Mouse (Mus musculus) left cerebral cortex, postnatal 25 days (tissue): ENCODE measurements around the gene Rabac1. TPM values are rescaled to one million over a fixed set of nuclear protein-coding genes. Genes with fewer than 3 reads are reported as not detected.

Experiments used
- DNase-seq, 2 experiments: peaks; one replicate each; pipeline ENCODE4 v3.0.0; 2022; ENCODE audit warnings: low spot score in 2 of 2, mixed read lengths in 1 of 2
- intact Hi-C: fragments of 180-260 bp; cut with DNase I; formaldehyde crosslinking; loops from one replicate; pipeline ENCODE4 v1.15.1; 2025
- total RNA-seq, 2 experiments: library from RNA; stranded (reverse); gene quantifications; 2 replicates each; pipeline ENCODE4 v1.2.3; 2021

The Rabac1 gene
- total RNA-seq, result 100 to 1,000 TPM; 266 to 283 TPM

DNA sequence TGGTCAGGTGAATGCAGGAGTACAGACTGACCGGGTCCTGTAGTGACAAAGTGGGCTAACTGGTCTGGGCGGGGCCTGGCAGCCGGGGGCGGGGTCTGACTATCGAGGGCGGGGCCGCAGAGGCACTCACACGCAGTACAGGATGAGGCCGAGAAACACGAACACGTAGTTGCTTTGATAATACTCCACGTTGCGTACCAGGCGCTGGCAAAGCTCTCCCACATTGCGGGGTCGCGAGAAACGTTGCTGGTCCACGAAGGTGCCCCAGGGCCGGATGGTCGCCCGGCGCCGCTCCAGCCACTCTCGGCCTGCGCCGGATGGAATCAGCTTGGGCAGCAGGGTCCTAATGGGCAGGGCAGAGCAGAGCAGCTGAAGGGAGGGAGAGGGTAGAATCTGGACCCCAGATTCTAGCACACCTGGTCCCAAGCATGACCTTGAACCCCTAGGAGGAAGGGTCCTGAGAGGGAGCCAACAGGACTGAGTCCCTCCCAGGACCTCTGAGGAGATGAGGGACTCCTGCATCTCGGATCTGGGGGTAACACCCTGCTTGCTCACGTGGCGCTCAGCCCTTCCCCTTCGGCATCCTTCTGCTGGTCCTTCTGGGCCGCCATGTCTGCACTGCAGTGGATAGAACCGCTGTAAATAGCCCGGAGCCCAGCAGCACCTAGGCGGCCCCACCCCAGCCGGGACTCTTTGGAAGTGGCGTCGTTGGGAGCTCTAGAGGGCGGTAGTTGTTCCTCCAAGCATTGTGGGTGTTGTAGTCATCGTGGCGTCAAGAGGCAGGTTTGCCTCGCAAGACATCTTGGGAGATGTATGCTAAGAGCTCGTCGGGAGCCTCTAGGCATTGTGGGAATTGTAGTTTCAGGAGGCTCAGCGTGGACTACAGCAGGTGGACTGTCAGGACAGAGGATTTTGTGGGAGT, at the start of gene Rabac1:
Gene Rabac1 (minus strand): TSS at position 783 of the 922 bp plus-strand sequence.
- DNase-seq, result peak; percentile 93 to 99
- intact Hi-C loops, result loop anchor here (2.0 kb wide), 2 partner anchors 69 to 81 kb away; partner anchors contain the start of gene Arhgef1

DNA sequence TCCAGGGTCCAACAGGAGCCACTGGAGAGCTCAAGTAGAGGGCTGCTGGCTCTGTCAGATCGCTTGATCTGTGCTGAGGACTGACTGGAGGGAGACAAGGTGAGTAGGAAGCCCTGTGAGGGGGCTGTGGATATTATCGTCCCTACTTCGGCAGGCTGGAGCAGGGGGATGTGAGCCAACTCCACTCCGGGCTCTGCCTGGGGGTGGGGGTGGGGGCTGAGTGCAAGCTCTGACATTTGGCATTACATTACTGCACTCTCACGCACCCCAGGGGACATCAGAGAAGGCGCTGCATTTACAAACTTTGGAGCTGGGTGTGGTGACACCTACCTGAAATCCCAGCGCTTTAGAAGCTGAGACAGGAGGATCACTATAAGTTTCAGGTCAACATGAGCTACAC, 39.0 kb upstream of the Rabac1 start:
- intact Hi-C loops, result no loop called here
- DNase-seq, result no peak

DNA sequence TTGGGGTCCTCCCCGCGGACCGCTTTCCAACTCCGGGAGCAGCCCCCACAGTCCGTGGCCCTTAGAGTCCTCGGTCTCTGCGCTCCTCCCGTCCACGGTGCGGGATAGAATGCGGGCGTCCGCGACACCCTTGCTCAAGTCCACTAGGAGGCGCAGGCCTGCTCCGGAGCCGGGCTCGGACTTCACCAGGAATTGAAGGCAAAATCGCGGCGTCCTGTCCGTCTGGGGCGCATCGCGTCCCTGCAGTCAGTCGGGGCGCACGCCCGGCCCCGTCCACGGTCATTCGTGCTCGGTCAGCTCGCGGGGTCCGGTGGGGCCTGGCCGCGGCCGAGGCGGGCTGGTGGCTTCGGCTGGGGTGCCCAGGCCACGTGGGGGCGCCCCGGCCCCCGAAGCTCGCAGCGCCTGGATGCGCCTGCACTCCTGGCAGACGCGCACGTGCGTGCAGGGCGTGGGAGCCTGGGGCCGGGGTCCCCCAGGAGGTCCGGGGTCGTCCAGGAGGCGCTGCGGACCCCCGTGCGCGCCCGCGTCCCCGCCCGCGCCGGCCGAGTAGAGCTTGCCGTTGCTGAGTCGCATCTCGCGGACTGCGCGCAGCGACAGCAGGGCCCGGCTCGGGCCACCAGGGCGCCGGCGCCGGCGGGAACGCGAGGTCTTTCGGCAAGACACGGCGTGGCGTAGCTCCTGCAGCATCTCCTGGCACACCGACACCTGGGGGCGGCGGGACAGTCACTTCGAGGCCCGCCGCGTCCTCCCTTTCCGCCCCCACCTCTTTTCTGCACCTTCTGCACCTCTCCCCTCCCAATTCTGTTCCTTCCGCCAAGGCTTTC, 37.7 kb upstream of the Rabac1 start:
- intact Hi-C loops, result no loop called here
- peak; percentile 75 to 82 for DNase-seq

DNA sequence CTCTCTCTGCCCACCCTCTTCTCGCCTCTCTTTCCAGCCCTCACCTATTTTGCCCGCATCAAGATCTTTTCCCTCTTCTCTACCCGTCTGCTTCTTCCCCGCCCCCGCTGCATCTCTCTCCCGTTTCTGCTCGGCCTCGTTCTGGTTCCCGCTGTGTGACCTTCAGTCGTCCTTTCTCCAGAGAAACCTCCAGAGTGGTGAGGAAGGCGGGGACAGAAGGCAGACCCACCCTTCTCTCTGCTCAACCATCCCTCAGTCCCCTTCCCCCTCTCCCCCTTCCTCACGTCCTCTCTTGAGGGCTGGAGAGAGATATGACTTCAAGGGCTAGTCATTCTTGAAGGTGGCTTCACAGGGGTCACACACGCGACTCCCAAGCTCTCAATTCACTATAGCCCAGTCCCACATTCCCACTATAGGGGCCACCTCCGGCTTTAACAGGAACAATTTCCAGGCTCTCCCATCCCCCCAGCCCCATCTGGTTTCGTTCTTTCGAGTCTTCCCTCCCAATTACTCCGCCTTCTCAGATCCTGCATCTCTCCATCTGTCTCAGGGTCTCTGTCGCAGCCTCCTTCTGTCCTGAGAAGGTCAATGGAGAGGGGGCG, 36.6 kb upstream of the Rabac1 start:
- DNase-seq, result peak; percentile 73 to 89
- intact Hi-C loops, result loop anchor here (2.0 kb wide), 1 partner anchor 56 kb away; no protein-coding TSS in a partner anchor

DNA sequence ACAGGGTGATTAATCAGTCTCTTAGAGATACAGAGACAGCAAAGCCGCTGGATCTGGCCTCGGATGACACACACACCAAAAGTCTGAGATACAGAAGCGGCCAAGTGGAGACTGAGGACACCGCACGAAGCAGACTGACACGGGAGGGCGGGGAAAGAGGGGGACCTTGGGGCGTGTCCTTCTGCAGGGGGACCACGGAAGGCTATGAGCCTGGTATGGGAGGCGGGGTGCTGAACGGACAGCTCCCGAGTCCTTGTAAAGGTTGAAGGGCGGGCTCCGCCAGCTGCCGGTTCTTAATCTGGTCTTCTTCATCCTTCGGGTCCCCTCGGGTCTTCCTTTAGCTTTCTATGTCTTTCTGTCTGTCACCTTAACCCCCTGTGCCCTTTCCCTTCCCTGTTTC, 36.1 kb upstream of the Rabac1 start:
- intact Hi-C loops, result loop anchor here (2.0 kb wide), 1 partner anchor 56 kb away; no protein-coding TSS in a partner anchor
- peak in 1 of 2 experiments; percentile 65 for DNase-seq

DNA sequence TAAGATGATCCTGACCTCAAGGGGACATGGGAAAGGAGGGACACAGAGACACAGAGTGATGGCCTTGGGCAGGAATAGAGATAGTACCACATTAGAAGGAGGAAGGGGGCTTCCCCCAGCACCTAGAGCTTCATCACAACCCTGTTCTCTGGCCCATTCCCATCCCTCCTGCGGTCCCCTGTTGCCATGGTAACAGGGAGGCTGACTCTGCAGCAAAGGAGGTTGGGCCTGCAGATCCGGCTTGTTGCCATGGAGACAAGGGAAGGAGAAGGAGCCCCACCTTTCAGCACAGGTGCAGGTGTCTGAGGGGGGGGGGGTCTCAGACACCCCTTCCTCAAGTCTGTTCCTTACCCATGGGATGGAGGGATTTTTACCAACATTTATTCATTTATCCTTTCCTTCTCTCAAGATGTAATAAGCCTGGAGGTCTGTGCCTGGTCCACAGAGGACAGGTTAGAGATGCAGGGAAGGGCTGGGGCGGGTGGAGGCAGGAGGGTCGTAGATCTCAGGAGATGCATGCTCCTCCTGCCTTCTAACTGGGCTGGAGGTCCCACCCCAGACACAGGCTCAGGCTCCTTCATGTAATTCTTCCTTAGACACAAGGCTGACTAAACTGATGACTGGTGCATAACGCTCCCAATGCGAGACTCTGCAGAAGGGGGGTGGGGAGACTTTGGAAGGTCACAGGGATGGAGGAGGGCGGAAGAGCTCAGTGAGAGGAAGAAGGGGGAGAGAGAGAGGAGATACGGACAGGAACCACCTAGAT, 35.2 kb upstream of the Rabac1 start:
- intact Hi-C loops, result loop anchor here (2.0 kb wide), 1 partner anchor 57 kb away; no protein-coding TSS in a partner anchor

DNA sequence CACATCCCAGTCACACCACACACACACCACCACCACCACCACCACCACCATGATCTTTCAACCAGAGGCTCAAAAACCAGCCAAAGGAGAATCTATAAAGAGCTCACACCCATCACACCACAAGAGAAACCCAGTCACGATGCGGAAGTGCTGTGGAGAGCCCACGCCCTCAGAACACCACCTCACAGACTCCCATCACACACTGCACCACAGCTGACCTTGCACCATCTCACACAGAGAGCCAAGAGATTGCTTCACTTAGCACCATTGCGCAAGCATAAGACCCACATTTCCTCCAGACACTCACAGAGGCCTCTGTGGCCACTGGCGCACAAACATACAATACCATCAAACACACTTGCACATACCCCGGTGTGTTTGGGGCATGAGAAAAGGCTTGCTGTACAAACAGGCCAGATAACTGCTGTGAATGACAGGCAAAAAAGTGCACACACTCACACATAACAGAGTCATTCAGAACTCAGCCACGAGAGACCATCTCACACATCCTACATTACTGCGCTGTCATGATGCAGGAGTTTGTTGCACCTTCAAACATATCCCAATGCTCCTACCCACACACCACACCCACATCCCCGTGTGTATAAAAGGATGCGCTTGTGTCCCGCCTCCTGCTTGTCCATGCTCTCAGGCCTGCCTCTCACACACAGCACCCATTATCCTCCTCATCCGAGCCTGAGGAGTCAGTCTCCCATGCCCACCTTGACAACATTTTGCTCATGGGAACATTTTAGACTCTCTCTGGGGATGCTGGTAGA, 34.2 kb upstream of the Rabac1 start:
- DNase-seq, result peak; percentile 69 to 96
- intact Hi-C loops, result no loop called here

More for the DNA sequence above, 35.2 kb upstream of the Rabac1 start:
- DNase-seq, result peak; percentile 80 to 92

DNA sequence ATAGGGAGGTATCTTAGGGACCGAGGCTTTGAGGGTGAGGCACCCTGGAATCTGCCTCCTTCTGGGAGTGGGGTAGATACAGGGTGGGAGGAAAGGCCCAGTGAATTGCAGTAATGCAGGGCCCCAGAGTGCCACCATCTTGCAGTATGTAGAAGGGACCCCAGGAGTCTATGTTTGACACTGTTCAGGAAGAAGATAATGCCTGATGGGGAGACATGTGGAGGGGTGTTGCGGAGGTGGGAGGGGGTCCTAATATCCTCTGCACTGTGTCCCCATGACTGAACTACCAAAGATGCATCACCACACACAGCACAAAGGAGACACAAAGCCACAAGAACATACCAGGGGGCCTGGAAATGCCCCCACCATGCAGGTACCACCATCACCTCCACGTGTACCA, 33.6 kb upstream of the Rabac1 start:
- intact Hi-C loops, result no loop called here
- no peak for DNase-seq

DNA sequence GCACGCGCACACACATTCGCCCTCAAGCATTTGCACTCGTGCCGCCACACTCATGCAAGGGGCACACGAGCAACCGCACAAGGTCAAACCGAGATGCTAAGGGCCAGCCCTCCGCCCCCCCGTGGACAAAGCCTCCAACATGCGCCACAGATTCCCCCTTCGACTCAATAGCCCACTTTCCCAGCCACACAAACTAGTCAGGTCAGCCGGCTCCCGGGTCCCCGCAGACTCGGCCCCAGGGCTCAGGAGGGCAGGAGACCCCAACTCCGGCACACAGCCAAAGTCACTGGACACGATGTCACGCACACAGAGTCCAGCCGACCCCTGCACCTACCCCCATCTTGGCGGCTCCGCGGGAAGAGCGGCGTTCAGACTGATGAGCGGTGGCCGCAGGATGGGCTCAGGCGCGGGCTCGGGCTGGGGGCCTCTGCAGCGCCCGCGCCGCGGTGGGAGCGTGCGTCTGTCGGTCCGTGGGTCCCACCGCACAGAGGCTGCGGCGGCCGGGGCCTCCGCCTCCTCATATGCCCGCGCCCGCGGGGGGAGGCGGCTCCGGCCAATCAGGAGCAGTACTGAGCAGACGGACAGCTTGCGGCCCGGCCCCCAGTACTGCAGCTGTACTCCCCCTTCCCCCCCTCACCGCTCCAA, 33.0 kb upstream of the Rabac1 start, which contains the start of gene Atp1a3:
Gene Atp1a3 (minus strand): TSS at position 538 of the 645 bp plus-strand sequence.
- intact Hi-C loops, result no loop called here
- DNase-seq, result peak; percentile 86 to 93

DNA sequence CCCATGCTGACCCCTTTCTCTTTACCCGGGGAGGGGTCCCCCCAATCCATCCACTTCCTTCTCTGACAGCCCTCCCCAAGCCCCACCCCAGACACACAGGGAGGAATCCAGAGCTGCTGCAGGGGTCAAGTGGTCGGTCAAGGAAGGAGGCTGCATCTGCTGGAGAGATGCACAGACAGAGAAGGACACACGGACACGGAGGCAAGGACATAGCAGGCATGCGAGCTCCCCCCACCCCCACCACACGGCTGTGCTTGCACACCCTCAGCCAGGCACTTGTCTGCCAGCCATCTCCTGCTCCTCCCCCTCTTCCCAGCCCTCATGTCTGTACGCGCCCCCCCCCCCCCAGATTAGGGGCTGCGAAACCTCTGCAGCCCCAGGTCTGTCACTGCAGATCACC, 32.3 kb upstream of the Rabac1 start:
- no peak for DNase-seq
- intact Hi-C loops, result no loop called here

DNA sequence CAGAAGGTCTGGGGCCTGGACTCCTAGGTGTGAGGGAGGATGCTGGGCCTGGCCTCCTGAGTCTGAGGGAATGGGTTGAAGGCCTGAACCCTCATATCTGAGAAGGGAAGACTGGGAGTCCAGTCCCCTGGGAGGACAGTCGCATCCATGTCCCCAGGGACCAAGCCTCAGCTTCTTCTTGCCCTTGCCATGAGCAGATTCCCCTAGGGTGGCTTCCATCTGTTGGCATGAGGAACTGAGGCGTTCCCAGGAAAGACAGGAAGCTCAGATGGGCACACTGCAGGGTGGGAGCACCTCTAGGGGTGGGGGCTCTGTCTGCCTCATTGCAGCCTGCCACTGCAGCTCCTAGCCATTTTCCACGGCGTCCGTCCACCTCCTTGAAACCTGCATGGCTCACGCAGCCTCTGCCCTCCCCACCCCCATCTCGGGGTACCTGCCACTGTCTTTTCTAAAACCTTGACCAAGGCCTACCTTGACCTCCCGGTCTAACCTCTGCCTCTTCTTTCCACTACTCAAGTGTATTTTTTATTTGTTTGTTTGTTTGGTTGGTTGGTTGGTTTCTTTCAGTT, 31.4 kb upstream of the Rabac1 start:
- no peak for DNase-seq
- intact Hi-C loops, result no loop called here

DNA sequence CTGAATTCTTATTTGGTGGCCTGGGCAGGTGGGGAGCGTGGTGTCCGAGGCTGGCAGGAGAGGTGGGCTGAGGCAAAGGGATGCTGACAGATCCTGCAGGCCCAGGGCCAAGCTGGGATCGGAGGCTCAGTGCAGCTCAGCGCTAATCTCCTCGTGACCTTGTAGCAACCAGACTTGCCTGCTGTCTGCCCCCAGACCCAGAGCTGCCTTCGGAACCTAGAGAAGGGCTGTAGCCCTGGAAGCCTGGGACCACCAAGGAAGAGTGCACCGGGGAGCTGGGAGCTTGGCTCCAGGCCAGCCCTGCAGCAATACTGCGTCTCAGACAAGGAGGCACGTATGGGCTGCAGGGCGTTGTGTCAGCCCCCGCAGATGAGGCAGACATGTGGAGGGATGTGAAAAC, 30.7 kb upstream of the Rabac1 start:
- intact Hi-C loops, result no loop called here
- DNase-seq, result no peak

DNA sequence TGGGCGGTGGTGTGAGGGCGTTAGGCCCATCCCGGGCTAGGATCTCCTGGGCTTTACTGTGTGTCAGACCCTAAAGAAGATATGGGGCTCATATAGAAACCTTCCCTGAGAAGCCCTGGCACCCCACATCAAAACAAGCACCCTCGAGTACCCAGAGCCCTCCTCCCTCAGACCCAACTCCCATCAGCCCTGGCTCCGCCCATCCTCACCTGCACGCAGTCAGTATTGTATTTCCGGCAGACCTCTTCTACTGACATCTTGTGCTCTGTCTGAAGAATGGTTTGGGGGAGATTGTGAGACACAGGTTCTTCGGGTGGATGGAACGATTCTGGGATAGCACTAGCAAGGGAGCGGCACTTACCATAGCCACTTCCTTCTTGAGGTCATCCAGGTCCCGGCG, 28.2 kb upstream of the Rabac1 start:
- no peak for DNase-seq

DNA sequence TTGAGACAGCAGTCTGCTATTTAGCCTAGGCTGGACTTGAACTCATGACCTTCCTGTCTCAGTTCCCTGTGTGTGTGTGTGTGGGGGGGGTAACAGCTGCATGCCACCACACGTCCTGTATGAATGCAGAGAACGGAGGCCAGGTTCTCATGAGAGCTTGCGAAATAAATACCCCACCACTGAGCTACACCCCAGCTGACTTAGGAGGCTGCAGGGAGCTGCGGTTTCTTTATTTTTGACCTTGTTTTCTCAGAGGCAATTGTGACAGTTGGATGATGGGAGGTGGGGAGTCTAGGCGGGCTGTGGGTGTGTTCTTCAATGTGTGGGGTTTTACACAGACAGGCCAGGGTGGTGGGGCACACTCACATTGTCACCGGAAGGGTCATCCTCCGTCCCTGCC, 27.7 kb upstream of the Rabac1 start:
- intact Hi-C loops, result no loop called here
- DNase-seq, result no peak

More for the DNA sequence above, 28.2 kb upstream of the Rabac1 start:
- intact Hi-C loops, result no loop called here

DNA sequence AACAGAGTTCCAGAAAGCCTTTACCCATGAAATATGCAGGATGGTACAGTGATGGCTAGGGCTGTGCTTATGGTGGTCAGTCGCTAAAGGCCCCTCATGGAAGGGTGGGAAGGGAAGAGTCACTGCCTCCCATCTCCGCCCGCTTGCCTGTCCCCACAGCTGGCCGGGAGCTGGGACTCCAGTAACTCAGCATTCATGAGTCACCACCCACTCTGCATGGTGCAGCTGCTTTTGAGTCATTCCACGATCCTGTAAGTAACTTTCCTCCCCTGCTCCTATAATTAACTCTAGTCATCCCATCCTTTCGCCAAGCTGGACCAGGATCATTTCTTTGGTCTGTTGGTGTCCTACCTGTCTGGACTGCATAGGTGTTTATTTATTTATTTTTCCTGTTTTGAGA, 20.5 kb upstream of the Rabac1 start:
- DNase-seq, result peak in 1 of 2 experiments; percentile 89
- intact Hi-C loops, result no loop called here

DNA sequence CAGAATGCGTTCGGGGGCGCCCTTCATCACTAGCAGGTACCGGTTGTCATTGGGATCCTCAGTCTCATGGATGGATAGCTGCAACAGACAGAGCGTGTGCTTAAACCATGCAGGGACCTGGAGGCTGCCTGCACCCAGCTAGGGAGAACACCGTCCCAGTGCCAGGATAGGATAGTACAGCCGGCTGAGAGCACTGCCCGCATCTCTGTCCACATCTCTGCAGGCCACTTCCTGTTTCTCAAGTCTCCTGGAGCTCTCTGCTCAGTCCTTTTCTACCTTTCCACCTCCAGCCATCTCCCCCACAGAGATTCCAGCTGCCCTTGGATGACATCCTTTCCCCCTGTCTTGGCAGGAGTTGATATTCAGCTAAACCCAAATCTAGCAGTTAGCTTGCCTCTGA, 17.9 kb upstream of the Rabac1 start:
- intact Hi-C loops, result no loop called here
- DNase-seq, result no peak

DNA sequence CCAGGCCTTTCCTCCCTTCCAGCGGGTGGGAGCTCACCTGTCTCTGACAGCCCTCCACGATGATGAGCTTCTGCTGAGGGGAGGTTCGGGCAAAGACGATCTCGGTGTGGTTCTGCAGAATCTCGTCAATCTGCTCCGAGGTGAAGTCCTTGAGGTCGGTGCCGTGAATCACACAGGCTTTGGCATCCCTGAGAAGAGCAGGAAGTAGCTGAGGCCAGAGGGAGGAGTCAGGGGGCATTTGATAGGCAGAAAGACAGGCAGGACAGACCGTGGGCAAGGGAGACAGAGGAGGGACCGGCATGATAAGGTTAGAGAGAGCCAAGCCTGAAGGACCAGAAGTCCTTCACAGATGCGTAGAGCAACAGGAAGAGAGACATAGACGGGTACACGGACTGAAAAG, 15.4 kb upstream of the Rabac1 start:
- DNase-seq, result no peak
- intact Hi-C loops, result no loop called here

DNA sequence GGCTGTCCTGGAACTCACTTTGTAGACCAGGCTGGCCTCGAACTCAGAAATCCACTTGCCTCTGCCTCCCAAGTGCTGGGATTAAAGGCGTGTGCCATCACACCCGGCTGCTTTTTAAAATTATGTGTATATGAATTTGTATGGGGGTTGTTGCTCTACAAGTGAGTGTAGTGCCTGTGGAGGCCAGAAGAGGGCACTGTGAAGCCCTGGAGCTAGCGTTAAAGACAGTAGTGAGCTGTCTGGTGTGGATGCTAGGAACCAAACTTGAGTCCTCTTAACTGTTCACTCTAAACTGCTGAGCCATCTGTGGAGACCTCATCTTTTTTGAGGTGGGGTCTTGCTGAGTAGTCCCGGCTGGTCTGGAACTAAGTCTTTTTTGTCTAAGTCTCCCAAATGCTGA, 13.2 kb upstream of the Rabac1 start:
- intact Hi-C loops, result no loop called here
- DNase-seq, result no peak
